10 mouse cellular contexts compared by ENCODE assay signal in the genomic region with DNA sequence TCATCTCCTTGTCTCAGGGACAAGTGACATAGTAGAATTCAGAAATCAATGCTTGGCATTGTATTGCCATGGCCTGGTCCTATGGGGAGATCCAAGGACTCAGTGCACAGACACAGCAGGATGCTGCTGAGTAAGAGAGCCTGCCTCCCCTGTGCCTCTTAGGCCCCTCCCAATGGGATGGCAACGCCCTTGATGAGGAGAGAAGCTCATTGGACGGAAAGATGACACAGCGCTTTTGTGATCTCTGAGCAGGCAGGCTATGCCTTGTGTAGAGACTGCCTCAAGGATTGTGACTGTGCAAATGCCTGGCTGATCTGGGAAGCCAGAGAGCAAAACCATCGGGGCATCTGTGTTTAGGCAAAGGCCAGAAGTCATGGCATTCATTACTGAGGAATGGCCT. TPM values are rescaled to one million over a fixed set of nuclear protein-coding genes. Genes with fewer than 3 reads are reported as not detected.
DNase-seq lines count a peak whose midpoint lies in the region; ATAC-seq and TF ChIP-seq lines count a peak whose summit lies in the region.
"Had no signal": no experiment of that assay in that cellular context is flagged by ENCODE, and none has a peak within 500 bp of the region (broad histone marks: within the 10 kb centered on the region; RNA-seq: fewer than 3 reads in every experiment).

No protein-coding gene starts in this region.

- H3K4me1 ChIP-seq in lung, embryonic 14.5 days (ENCODE audit: insufficient read depth), result peaks cover 5% of the 10 kb centered on the region; the same call in 1 of the 2 replicates
- no peaks in the 10 kb centered on the region for H3K4me1 ChIP-seq in embryonic facial prominence, embryonic 11.5 days (ENCODE audit: control insufficient read depth, insufficient read depth, low read length)
- H3K4me1 ChIP-seq in midbrain, embryonic 10.5 days, result peaks cover 8% of the 10 kb centered on the region

- no peak for TF ChIP-seq CTCF in lung, embryonic 14.5 days (IDR thresholded peaks at IDR 0.05; ENCODE audit: low read depth)

- ATAC-seq in lung, embryonic 14.5 days (ENCODE audit: insufficient read depth), result 0 out of 2 replicates have a peak, but pooled peaks have one; percentile 49
- ATAC-seq in embryonic facial prominence, embryonic 11.5 days (replicated peaks; ENCODE audit: insufficient number of reproducible peaks, low FRiP score, low TSS enrichment, low read depth), result no peak
- peak; percentile 99 for ATAC-seq in megakaryocyte progenitor cell, adult 5-6 weeks (replicated peaks; ENCODE audit: poor library complexity)
- ATAC-seq: activated CD4-positive, CD25-positive, alpha-beta regulatory T cell, adult 4 months; lung, postnatal 0 days had no signal

- H3K4me2 ChIP-seq in lung, embryonic 14.5 days, result no peak overlapping the region
- H3K4me2 ChIP-seq in embryonic facial prominence, embryonic 11.5 days (ENCODE audit: low read depth, low read length), result no peak overlapping the region

- peak; percentile 27 for DNase-seq in lung, embryonic 14.5 days
- DNase-seq in lung, postnatal 36 days, result no peak
- peak; percentile 5 for DNase-seq in WW6 (ENCODE audit: low read depth, low spot score)
- DNase-seq in embryonic facial prominence, embryonic 11.5 days (ENCODE audit: low spot score), result peak; percentile 14
- no peak for DNase-seq in spleen, postnatal 10 days (ENCODE audit: low spot score in 2 of 2)
- DNase-seq in testis, postnatal 14 days (ENCODE audit: low spot score), result no peak
- DNase-seq in midbrain, embryonic 10.5 days (ENCODE audit: low spot score), result no peak

- no peak overlapping the region for H3K9ac ChIP-seq in lung, embryonic 14.5 days
- H3K9ac ChIP-seq in embryonic facial prominence, embryonic 11.5 days (replicated peaks; ENCODE audit: low read length), result no peak overlapping the region

- H3K27me3 ChIP-seq in lung, embryonic 14.5 days (ENCODE audit: insufficient read depth, low read length), result no peaks in the 10 kb centered on the region
- no peaks in the 10 kb centered on the region for H3K27me3 ChIP-seq in embryonic facial prominence, embryonic 11.5 days (ENCODE audit: control insufficient read depth, insufficient read depth, low read length)
- H3K27me3 ChIP-seq in midbrain, embryonic 10.5 days (ENCODE audit: low read depth, poor library complexity, severe bottlenecking), result no peaks in the 10 kb centered on the region

- H3K27ac ChIP-seq in lung, embryonic 14.5 days (ENCODE audit: low read depth), result no peak overlapping the region
- no peak overlapping the region for H3K27ac ChIP-seq in embryonic facial prominence, embryonic 11.5 days (replicated peaks; ENCODE audit: low read depth, low read length)
- no peak overlapping the region for H3K27ac ChIP-seq in midbrain, embryonic 10.5 days (replicated peaks)

- 38% methylated on average over 4 of the region's 4 CpGs for WGBS in lung, embryonic 14.5 days
- WGBS in embryonic facial prominence, embryonic 11.5 days, result 26% methylated on average over 4 of the region's 4 CpGs
- WGBS in midbrain, embryonic 10.5 days, result 36% methylated on average over 4 of the region's 4 CpGs

- no peak overlapping the region for H3K4me3 ChIP-seq in lung, embryonic 14.5 days (ENCODE audit: low read depth, low read length)
- H3K4me3 ChIP-seq in embryonic facial prominence, embryonic 11.5 days (ENCODE audit: low read depth, low read length), result no peak overlapping the region
- no peak overlapping the region for H3K4me3 ChIP-seq in midbrain, embryonic 10.5 days

- H3K9me3 ChIP-seq in lung, embryonic 14.5 days (ENCODE audit: low read depth, low read length), result no peaks in the 10 kb centered on the region
- H3K9me3 ChIP-seq in embryonic facial prominence, embryonic 11.5 days (replicated peaks; ENCODE audit: control insufficient read depth, low read length), result no peaks in the 10 kb centered on the region
- no peaks in the 10 kb centered on the region for H3K9me3 ChIP-seq in midbrain, embryonic 10.5 days (replicated peaks)

- H3K36me3 ChIP-seq in lung, embryonic 14.5 days (ENCODE audit: insufficient read depth), result no peaks in the 10 kb centered on the region
- H3K36me3 ChIP-seq in embryonic facial prominence, embryonic 11.5 days (replicated peaks; ENCODE audit: control insufficient read depth, insufficient read depth, low read depth, low read length), result no peaks in the 10 kb centered on the region
- no peaks in the 10 kb centered on the region for H3K36me3 ChIP-seq in midbrain, embryonic 10.5 days

RNA-seq across cellular contexts. Expression of a gene that starts 16.6 kb away (rescaled TPM):
- polyA plus RNA-seq in lung, embryonic 14.5 days (2014; fragmentation: Nextera tagmentation; extraction: Ambion mirVana), result 22.0 and 28.4 TPM in 2 replicates
- polyA plus RNA-seq in embryonic facial prominence, embryonic 11.5 days (2014; fragmentation: Nextera tagmentation; extraction: Ambion mirVana), result 1.6 and 2.4 TPM in 2 replicates
- 6.6 and 7.2 TPM in 2 replicates for total RNA-seq in megakaryocyte progenitor cell, adult 5-6 weeks (2015)
- 0.83 and 3.2 TPM in 2 replicates for total RNA-seq in megakaryocyte progenitor cell, adult 5-6 weeks (2017)
- polyA plus RNA-seq in midbrain, embryonic 10.5 days (2016; fragmentation: Nextera tagmentation; extraction: Ambion mirVana), result 0.64 and 1.0 TPM in 2 replicates

Comparison
In these comparisons a context has a peak if more than half of its experiments do, and no peak if none do; other contexts are left out.
1. DNase-seq: peak in lung, embryonic 14.5 days (single experiment), WW6 (single experiment) and embryonic facial prominence, embryonic 11.5 days (single experiment); none in lung, postnatal 36 days (single experiment), spleen, postnatal 10 days (0 of 2), testis, postnatal 14 days (single experiment) and midbrain, embryonic 10.5 days (single experiment).